16 mouse cellular contexts compared by ENCODE assay signal in genomic region chr11:22479836-22480619, GRCm38 (mm10). TPM values are rescaled to one million over a fixed set of nuclear protein-coding genes. Genes with fewer than 3 reads are reported as not detected.
DNase-seq lines count a peak whose midpoint lies in the region; ATAC-seq lines count a peak whose summit lies in the region.
"Had no signal": no experiment of that assay in that cellular context is flagged by ENCODE, and none has a peak within 500 bp of the region (broad histone marks: within the 10 kb centered on the region; RNA-seq: fewer than 3 reads in every experiment).

No protein-coding gene starts in this region.

- H3K27ac ChIP-seq in forebrain, embryonic 13.5 days: no peak overlapping the region
- no peak overlapping the region for H3K27ac ChIP-seq in forebrain, embryonic 11.5 days (ENCODE audit: low read depth, low read length)
- H3K27ac ChIP-seq in forebrain, embryonic 16.5 days (ENCODE audit: low read length): no peak overlapping the region; the same call in 1 of the 2 replicates
- H3K27ac ChIP-seq: embryonic facial prominence, embryonic 10.5 days; heart, embryonic 13.5 days; hindbrain, embryonic 15.5 days had no signal

- no peaks in the 10 kb centered on the region for H3K27me3 ChIP-seq in forebrain, embryonic 13.5 days
- no peaks in the 10 kb centered on the region for H3K27me3 ChIP-seq in forebrain, embryonic 11.5 days (ENCODE audit: control insufficient read depth, insufficient read depth, low read length)
- no peaks in the 10 kb centered on the region for H3K27me3 ChIP-seq in forebrain, embryonic 16.5 days (replicated peaks; ENCODE audit: control insufficient read depth, insufficient read depth, low read length)
- H3K27me3 ChIP-seq: heart, embryonic 13.5 days; hindbrain, embryonic 15.5 days had no signal

- peak; percentile 85 for ATAC-seq in forebrain, embryonic 13.5 days
- ATAC-seq in forebrain, embryonic 11.5 days (replicated peaks; ENCODE audit: low FRiP score): no peak
- peak; percentile 65; the same call in 1 of the 2 replicates for ATAC-seq in forebrain, embryonic 16.5 days
- ATAC-seq: intestine, postnatal 0 days had no signal

- no peak overlapping the region for H3K4me3 ChIP-seq in forebrain, embryonic 13.5 days
- H3K4me3 ChIP-seq in forebrain, embryonic 11.5 days (ENCODE audit: low read depth, low read length): no peak overlapping the region
- H3K4me3 ChIP-seq in forebrain, embryonic 16.5 days (replicated peaks; ENCODE audit: low read length): no peak overlapping the region
- H3K4me3 ChIP-seq: embryonic facial prominence, embryonic 10.5 days; heart, embryonic 13.5 days; hindbrain, embryonic 15.5 days had no signal

- peaks cover 21% of the 10 kb centered on the region for H3K4me1 ChIP-seq in forebrain, embryonic 13.5 days
- no peaks in the 10 kb centered on the region for H3K4me1 ChIP-seq in forebrain, embryonic 11.5 days (replicated peaks; ENCODE audit: control insufficient read depth, insufficient read depth, low read length)
- peaks cover 9% of the 10 kb centered on the region for H3K4me1 ChIP-seq in forebrain, embryonic 16.5 days (replicated peaks; ENCODE audit: control insufficient read depth, insufficient read depth, low read length)
- H3K4me1 ChIP-seq: embryonic facial prominence, embryonic 10.5 days; heart, embryonic 13.5 days; hindbrain, embryonic 15.5 days had no signal

- no peak overlapping the region for H3K4me2 ChIP-seq in forebrain, embryonic 13.5 days
- H3K4me2 ChIP-seq in forebrain, embryonic 11.5 days (ENCODE audit: low read depth, low read length, severe bottlenecking): no peak overlapping the region
- no peak overlapping the region for H3K4me2 ChIP-seq in forebrain, embryonic 16.5 days (ENCODE audit: low read length)
- H3K4me2 ChIP-seq: heart, embryonic 13.5 days; hindbrain, embryonic 15.5 days had no signal

- H3K36me3 ChIP-seq in forebrain, embryonic 13.5 days (ENCODE audit: poor library complexity, severe bottlenecking): no peaks in the 10 kb centered on the region
- no peaks in the 10 kb centered on the region for H3K36me3 ChIP-seq in forebrain, embryonic 11.5 days (ENCODE audit: control insufficient read depth, insufficient read depth, low read length)
- H3K36me3 ChIP-seq in forebrain, embryonic 16.5 days (ENCODE audit: control insufficient read depth, insufficient read depth): no peaks in the 10 kb centered on the region
- H3K36me3 ChIP-seq: embryonic facial prominence, embryonic 10.5 days; heart, embryonic 13.5 days; hindbrain, embryonic 15.5 days had no signal

- H3K9ac ChIP-seq in forebrain, embryonic 13.5 days: no peak overlapping the region
- H3K9ac ChIP-seq in forebrain, embryonic 11.5 days (ENCODE audit: low read length): no peak overlapping the region
- H3K9ac ChIP-seq in forebrain, embryonic 16.5 days (replicated peaks; ENCODE audit: low read depth, low read length): no peak overlapping the region
- H3K9ac ChIP-seq: heart, embryonic 13.5 days; hindbrain, embryonic 15.5 days had no signal

- DNase-seq in forebrain, embryonic 11.5 days (ENCODE audit: low spot score): no peak
- peak; percentile 68 for DNase-seq in ZHBTc4 (ENCODE audit: low read depth, low spot score)
- DNase-seq in ovary, postnatal 36 days (ENCODE audit: low spot score): no peak
- DNase-seq in cerebellum, adult 8-10 months: no peak
- no peak for DNase-seq in lung, postnatal 25 days (ENCODE audit: low spot score)
- DNase-seq: adrenal gland, postnatal 14 days; cerebellum, adult 18-20 months; cerebellum, postnatal 10 days; gastrocnemius, postnatal 14 days; heart, postnatal 36 days had no signal

- H3K9me3 ChIP-seq in forebrain, embryonic 13.5 days (replicated peaks): no peaks in the 10 kb centered on the region
- H3K9me3 ChIP-seq in forebrain, embryonic 11.5 days (ENCODE audit: control insufficient read depth, low read length): no peaks in the 10 kb centered on the region
- no peaks in the 10 kb centered on the region for H3K9me3 ChIP-seq in forebrain, embryonic 16.5 days (ENCODE audit: control insufficient read depth, low read length)
- H3K9me3 ChIP-seq: embryonic facial prominence, embryonic 10.5 days; hindbrain, embryonic 15.5 days had no signal

- WGBS in forebrain, embryonic 13.5 days: 43% methylated on average over 3 of the region's 3 CpGs
- 61% methylated on average over 3 of the region's 3 CpGs for WGBS in forebrain, embryonic 11.5 days
- 42% methylated on average over 3 of the region's 3 CpGs for WGBS in forebrain, embryonic 16.5 days

RNA-seq across cellular contexts. Expression of gene Tmem17, which starts 31.9 kb away (rescaled TPM):
- polyA plus RNA-seq in forebrain, embryonic 13.5 days (2015; fragmentation: Nextera tagmentation; extraction: Ambion mirVana): 15.3 and 17.3 TPM in 2 replicates
- polyA plus RNA-seq in forebrain, embryonic 11.5 days (2014; fragmentation: Nextera tagmentation; extraction: Ambion mirVana): 11.0 and 14.5 TPM in 2 replicates
- polyA plus RNA-seq in forebrain, embryonic 16.5 days (2015; fragmentation: Nextera tagmentation; extraction: Ambion mirVana): 14.5 and 19.6 TPM in 2 replicates
